Comparison of ENCODE assay signal across 15 mouse cellular contexts in genomic region chr5:130007344-130007743, GRCm38 (mm10). TPM values are rescaled to one million over a fixed set of nuclear protein-coding genes. Genes with fewer than 3 reads are reported as not detected.
DNase-seq lines count a peak whose midpoint lies in the region; ATAC-seq and TF ChIP-seq lines count a peak whose summit lies in the region.
"Had no signal": no experiment of that assay in that cellular context is flagged by ENCODE, and none has a peak within 500 bp of the region (broad histone marks: within the 10 kb centered on the region; RNA-seq: fewer than 3 reads in every experiment).

No protein-coding gene starts in this region.

- TF ChIP-seq CTCF in layer of hippocampus, adult 2 months (conservative IDR thresholded peaks at IDR 0.05): peak; percentile 79
- TF ChIP-seq CTCF in brain, embryonic 14.5 days (IDR thresholded peaks at IDR 0.05; ENCODE audit: borderline replicate concordance, extremely low read depth, insufficient read depth, insufficient read length): peak; percentile 33; the same call in 1 of the 2 replicates

- H3K27me3 ChIP-seq in hindbrain, embryonic 11.5 days (ENCODE audit: control insufficient read depth, insufficient read depth, low read length): no peaks in the 10 kb centered on the region
- H3K27me3 ChIP-seq: forebrain, embryonic 15.5 days; limb, embryonic 13.5 days had no signal

- 95% methylated on average over 1 of the region's 1 CpGs for WGBS in hindbrain, embryonic 11.5 days

- H3K4me1 ChIP-seq in hindbrain, embryonic 11.5 days (replicated peaks; ENCODE audit: control insufficient read depth, insufficient read depth, low read length): no peaks in the 10 kb centered on the region; the same call in 1 of the 2 replicates

- no peak overlapping the region for H3K27ac ChIP-seq in layer of hippocampus, adult 2 months
- H3K27ac ChIP-seq in hindbrain, embryonic 11.5 days (ENCODE audit: low read depth, low read length): no peak overlapping the region
- H3K27ac ChIP-seq: forebrain, embryonic 15.5 days; limb, embryonic 13.5 days had no signal

- no peak for TF ChIP-seq POLR2A in brain, embryonic 14.5 days (IDR thresholded peaks at IDR 0.05; ENCODE audit: borderline replicate concordance, extremely low read depth, insufficient read depth, insufficient read length, poor library complexity, severe bottlenecking)

- H3K9me3 ChIP-seq in hindbrain, embryonic 11.5 days (ENCODE audit: control insufficient read depth, low read length): no peaks in the 10 kb centered on the region
- H3K9me3 ChIP-seq: forebrain, embryonic 15.5 days had no signal

- H3K36me3 ChIP-seq in hindbrain, embryonic 11.5 days (ENCODE audit: control insufficient read depth, insufficient read depth, low read length): no peaks in the 10 kb centered on the region

- no peak for DNase-seq in layer of hippocampus, adult 2 months (ENCODE audit: low spot score in 2 of 2)
- DNase-seq in layer of hippocampus, postnatal 10 days (ENCODE audit: low spot score in 2 of 2): no peak
- DNase-seq in A20 (ENCODE audit: low read depth, low spot score) (peak; percentile 53), adipocyte (ENCODE audit: low spot score) (no peak)
- DNase-seq in brain, embryonic 14.5 days (ENCODE audit: low read depth): no peak
- DNase-seq in thymus, postnatal 25 days: no peak
- no peak for DNase-seq in hindbrain, embryonic 11.5 days (ENCODE audit: low spot score)
- DNase-seq: cerebellum, adult 9-11 months; gastrocnemius, postnatal 36 days; heart, postnatal 14 days; kidney, adult 9 months; right cerebral cortex, postnatal 4 days had no signal

- ATAC-seq in CD4-positive, CD25-positive, alpha-beta regulatory T cell, adult 4 months: peak; percentile 53
- ATAC-seq in hindbrain, embryonic 11.5 days (ENCODE audit: low FRiP score): no peak
- ATAC-seq: forebrain, embryonic 15.5 days had no signal

- H3K4me3 ChIP-seq in layer of hippocampus, adult 2 months: no peak overlapping the region
- no peak overlapping the region for H3K4me3 ChIP-seq in hindbrain, embryonic 11.5 days (ENCODE audit: low read depth, low read length)
- H3K4me3 ChIP-seq: forebrain, embryonic 15.5 days; limb, embryonic 13.5 days had no signal

- no peak overlapping the region for H3K4me2 ChIP-seq in hindbrain, embryonic 11.5 days (replicated peaks; ENCODE audit: low read depth, low read length)
- H3K4me2 ChIP-seq: forebrain, embryonic 15.5 days; limb, embryonic 13.5 days had no signal

- H3K9ac ChIP-seq in hindbrain, embryonic 11.5 days (ENCODE audit: low read depth, low read length): no peak overlapping the region
- H3K9ac ChIP-seq: forebrain, embryonic 15.5 days; limb, embryonic 13.5 days had no signal

RNA-seq across cellular contexts. Expression of gene Gusb, which starts 4.5 kb away (rescaled TPM):
- 10 to 100 TPM; 10.9 to 11.4 TPM for total RNA-seq in layer of hippocampus, adult 2 months (2021)
- total RNA-seq in layer of hippocampus, postnatal 10 days (2021): 10 to 100 TPM; 15.6 to 15.9 TPM
- 10 to 100 TPM; 49.4 to 60.6 TPM for polyA plus RNA-seq in CD4-positive, CD25-positive, alpha-beta regulatory T cell, adult 4 months (2017; shearing (Covaris generic))
- polyA plus RNA-seq in brain, embryonic 14.5 days (2012; rRNA removed): 16.3 and 22.5 TPM in 2 replicates
- polyA plus RNA-seq in hindbrain, embryonic 11.5 days (2014; fragmentation: Nextera tagmentation; extraction: Ambion mirVana): 33.2 and 35.0 TPM in 2 replicates

RNA-seq across cellular contexts. Expression of gene Asl, which starts 21.7 kb away (rescaled TPM):
- total RNA-seq in layer of hippocampus, adult 2 months (2021): 10 to 100 TPM; 18.2 to 27.3 TPM
- total RNA-seq in layer of hippocampus, postnatal 10 days (2021): 10 to 100 TPM; 22.0 to 23.5 TPM
- 100 to 1,000 TPM; 102 to 103 TPM for polyA plus RNA-seq in CD4-positive, CD25-positive, alpha-beta regulatory T cell, adult 4 months (2017; shearing (Covaris generic))
- polyA plus RNA-seq in brain, embryonic 14.5 days (2012; rRNA removed): 27.9 and 30.7 TPM in 2 replicates
- polyA plus RNA-seq in hindbrain, embryonic 11.5 days (2014; fragmentation: Nextera tagmentation; extraction: Ambion mirVana): 26.0 and 34.1 TPM in 2 replicates

RNA-seq across cellular contexts. Expression of gene Crcp, which starts 21.7 kb away (rescaled TPM):
- 10 to 100 TPM; 35.6 to 35.7 TPM for total RNA-seq in layer of hippocampus, adult 2 months (2021)
- 10 to 100 TPM; 34.4 to 34.7 TPM for total RNA-seq in layer of hippocampus, postnatal 10 days (2021)
- polyA plus RNA-seq in CD4-positive, CD25-positive, alpha-beta regulatory T cell, adult 4 months (2017; shearing (Covaris generic)): 10 to 100 TPM; 60.0 to 75.7 TPM
- polyA plus RNA-seq in brain, embryonic 14.5 days (2012; rRNA removed): 37.6 and 51.0 TPM in 2 replicates
- 42.2 and 44.8 TPM in 2 replicates for polyA plus RNA-seq in hindbrain, embryonic 11.5 days (2014; fragmentation: Nextera tagmentation; extraction: Ambion mirVana)
